Mouse (Mus musculus) adrenal gland, adult (tissue): ENCODE measurements around the gene Gm49027.
A peak's percentile ranks its signal among the peaks of the same experiment; 100 is the strongest.
"Not testable (repeated sequence)": the region's sequence is repeated elsewhere in the genome, so short reads cannot be mapped to it uniquely, and the experiment has no call there.

Source experiments
- DNase-seq, 2 experiments: peaks; one replicate each; pipeline ENCODE4 v3.0.0; 2022 to 2023; ENCODE audit warnings: low spot score in 1 of 2; ENCODE audit not compliant: inconsistent age in 2 of 2

Gene Gm49027

DNA sequence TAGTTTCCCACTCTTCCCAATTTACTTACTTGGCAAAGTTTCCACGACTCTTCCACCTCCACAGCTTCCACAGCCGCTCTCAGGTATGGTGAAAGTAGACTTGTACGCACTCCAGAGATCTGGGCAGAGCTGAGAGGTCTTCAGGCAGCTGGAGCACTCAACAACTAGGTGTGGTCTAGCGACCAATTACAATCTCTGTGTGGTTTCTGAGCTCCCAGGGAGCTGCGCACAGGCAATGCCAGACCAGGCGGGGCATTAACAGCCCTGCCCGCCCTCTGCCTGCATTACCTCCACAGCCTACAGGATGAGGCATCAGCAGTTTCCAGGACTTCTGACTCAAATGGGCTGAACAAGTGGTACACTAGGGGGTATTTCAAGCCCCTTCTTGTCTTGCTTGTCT is at the start of gene Gm49027:
TSS of gene Gm49027 (minus strand) at position 208 of the 400 bp plus-strand sequence.
- peak in 1 of 2 experiments; percentile 34 for DNase-seq

DNA sequence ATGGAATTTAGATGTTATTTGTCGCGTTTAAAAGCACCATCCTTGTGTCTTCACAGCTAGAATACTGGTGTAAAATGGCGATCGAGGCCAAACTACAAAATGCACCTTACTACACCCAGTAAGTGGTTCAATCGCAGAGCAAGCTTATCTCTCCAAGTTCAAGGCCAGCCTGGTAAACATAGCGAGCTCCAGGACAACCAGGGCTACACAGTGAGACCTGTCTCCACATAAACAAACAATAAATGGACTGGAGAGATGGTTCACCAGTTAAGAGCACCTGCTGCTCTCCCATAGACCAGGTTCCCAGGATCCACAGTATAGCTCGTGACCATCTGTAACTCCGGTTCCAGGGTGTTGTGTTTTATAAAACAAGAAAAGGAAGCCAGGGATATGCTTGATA is 48.1 kb upstream of the Gm49027 start:
- DNase-seq, result no peak

GRCm38 (mm10) chr5:123572357-123573186 is 47.3 kb upstream of the Gm49027 start, which contains the start of gene Vps33a:
Vps33a (minus strand) TSS chr5:123573038.
- DNase-seq, result peak; percentile 98 to 99

DNA sequence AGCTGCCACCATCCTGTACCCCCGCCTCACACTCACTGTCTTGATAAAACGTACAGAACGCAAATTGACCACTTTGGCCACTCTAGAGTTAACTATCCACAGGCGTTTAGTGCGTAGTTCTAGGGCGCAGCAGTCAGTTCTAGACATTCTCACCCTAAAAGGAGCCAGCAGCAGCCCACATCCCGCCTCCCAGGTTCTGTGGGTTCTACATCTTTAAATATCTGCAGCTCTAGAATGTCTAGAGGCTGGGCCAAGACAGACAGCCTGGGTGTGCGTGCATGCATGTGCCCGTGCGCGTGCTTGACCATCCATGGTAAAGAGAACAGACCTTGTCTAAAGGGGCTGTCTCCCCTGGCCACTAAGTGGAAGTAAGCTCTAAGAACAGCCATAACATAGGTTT is 35.8 kb upstream of the Gm49027 start:
- peak in 1 of 2 experiments; percentile 0 for DNase-seq

- DNase-seq, result peak in 1 of 2 experiments; percentile 1
Measured at GRCm38 (mm10) chr5:123559588-123559987, 34.3 kb upstream of the Gm49027 start.

DNA sequence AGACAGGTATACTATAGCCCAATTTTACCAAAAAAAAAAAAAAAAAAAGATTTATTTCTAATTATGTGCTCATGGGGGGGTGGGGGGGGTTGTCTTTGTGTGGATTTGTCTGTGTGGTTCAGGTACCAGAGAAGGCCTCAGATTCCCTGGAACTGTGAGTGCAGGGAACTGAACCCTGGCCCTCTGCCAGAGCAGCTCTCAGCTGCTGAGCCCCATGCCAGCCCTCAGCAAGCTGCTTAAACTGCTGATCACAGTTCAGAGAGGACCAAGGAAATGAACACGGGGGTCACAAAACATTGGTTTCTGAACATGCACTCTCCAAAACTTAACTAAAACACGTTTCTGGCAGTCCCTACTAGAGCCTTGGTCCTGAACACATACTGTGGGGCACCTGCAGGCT is 31.2 kb upstream of the Gm49027 start:
- DNase-seq, result peak; percentile 75 to 81

GRCm38 (mm10) chr5:123555693-123556092 is 30.4 kb upstream of the Gm49027 start:
- peak in 1 of 2 experiments; percentile 2 for DNase-seq

GRCm38 (mm10) chr5:123533801-123534200 is 8.5 kb upstream of the Gm49027 start:
- peak; percentile 63 to 81 for DNase-seq

DNA sequence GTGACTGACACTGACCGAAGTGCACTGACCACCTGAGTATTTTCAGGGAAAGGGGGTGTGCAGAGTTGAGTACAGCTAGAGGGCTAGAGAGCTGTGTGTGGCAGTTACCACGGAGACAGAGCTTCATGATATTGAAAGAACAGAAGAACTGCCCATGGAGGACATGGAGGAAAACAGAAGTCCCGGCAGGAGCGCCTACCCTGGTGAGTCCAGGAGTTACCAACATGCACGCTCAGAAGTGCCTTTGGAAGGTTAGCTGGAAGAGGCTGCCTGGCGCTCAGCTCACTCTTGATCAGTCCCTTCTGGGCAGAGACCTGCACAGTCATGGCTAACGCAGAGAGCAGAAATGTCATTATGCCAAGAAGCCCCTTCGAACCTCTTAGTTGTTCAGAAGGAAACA is 4.8 kb upstream of the Gm49027 start:
- DNase-seq, result peak; percentile 4 to 17

DNA sequence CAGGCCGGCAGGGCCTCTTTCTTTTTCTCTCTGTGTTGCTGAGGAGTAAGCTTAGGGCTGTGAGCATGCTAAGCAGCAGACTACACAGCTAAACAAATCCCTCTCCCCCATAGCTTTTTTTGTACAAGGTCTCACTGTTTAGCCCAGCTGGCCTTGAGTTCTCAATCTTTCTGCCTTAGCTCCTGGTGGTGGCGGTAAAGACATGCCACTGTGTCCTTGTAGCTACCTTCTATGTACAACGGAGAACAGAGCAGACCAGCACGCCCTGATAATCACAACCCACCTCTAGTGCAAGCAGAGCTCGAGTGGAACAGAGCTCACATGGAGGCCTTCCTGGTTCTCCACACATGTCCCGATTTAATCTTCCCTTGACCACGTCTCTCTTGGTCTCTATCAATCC is 3.4 kb upstream of the Gm49027 start:
- DNase-seq, result peak; percentile 48 to 75

GRCm38 (mm10) chr5:123525916-123526495 is 718 bp upstream of the Gm49027 start:
- DNase-seq, result peak in 1 of 2 experiments; percentile 19

DNA sequence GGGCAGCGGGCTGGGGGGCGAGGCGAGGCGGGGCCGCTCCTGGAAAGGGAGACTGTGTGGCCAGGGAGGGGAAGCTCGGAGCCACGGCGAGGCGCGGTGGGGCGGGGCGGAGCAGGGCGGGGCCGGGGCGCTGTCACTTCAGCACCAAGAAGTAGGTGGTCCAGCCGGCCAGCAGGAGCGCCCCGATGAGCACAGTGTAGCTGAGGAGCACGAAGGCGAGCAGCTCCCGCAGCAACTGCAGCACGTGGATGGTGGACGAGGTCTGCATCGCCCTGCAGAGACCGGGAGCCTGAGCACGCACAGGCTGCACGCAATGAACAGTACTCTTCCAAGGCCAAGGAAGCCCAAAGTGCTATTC is 916 bp downstream of the Gm49027 start:
- DNase-seq, result no peak

- peak; percentile 99 to 100 for DNase-seq
Measured at GRCm38 (mm10) chr5:123523692-123524392, 1.4 kb downstream of the Gm49027 start, which contains the start of gene Diablo. Diablo (minus strand) TSS chr5:123524176.

- DNase-seq, result no peak
Measured at GRCm38 (mm10) chr5:123522166-123522565, 3.1 kb downstream of the Gm49027 start.

GRCm38 (mm10) chr5:123521621-123522020 is 3.7 kb downstream of the Gm49027 start:
- no peak for DNase-seq

GRCm38 (mm10) chr5:123520666-123521065 is 4.6 kb downstream of the Gm49027 start:
- no peak for DNase-seq

DNA sequence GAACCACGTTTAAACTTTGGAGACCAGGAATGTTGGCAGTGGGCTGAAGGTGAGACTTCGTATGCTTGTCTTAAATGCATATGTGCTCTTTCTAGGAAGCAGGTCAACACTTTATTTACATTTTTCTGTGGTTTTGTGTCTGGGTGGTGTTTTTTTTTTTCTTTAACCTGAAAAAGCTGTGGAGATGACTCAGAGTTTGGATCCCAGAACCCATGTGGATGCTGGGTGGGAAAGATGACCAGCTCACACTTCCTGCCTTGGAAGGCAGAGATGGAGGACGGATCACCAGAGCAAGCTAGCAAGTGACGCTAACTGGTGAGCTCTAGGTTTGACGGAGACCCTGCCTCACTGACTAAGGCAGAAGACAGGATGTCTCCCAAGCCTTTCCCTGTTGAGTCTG is 10.4 kb downstream of the Gm49027 start:
- no peak for DNase-seq

DNA sequence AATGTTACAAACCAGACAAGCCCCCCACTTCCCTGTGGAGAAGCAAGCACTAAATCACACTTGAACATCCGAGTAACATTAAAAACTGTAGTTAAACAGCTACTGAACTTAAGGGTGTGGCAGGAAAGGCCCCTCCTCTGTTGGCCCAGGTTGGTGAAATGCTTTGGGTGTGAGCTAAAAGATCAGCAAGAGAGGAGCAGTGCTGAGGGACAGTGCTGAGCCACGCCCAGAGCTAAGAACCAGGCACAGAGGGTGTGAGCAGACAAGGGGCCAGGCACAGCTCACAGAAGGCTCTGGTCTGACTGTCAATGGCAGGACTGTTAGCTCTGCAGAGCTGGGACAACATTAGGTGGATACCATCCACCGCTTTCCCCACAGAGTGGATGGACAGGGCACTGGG is 13.2 kb downstream of the Gm49027 start:
- no peak for DNase-seq

DNA sequence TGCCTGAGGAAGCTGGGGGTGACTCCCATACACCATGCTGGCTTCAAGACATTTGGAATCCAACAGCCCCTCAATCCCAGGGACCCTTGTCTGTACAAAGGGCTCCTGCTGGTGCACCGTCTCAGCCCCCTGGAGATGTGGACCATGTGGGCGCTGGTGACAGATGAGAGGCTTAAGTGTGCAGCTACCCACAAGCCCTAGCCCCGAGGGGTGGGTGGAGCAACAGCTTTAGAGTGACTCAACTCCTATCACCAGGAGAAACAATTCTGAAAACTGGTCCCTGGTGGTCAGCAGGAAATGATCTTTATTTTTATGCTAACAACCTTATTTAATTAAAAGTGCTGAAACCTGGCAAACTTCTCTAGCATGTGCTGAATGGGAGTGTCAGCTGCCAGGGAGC is 13.9 kb downstream of the Gm49027 start:
- not testable (repeated sequence) for DNase-seq

DNA sequence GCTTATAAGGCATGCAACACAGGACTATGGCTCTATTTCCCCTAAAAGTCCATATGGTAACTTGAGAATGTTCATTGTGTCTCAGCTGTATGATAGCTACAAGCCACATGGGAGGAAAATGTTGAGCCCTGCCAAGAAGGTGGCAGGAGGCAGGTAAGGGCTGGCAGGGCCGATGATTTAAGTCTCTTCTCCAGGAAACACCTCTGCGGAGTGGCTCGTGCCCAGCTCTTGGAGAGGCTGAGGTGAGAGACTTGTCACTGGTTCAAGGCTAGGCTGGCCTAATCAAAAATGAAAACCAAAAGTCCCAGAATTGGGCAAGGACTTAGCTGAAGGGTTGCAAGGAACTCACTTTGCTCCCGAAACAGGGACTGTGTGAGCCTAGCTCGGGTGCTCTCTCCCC is 15.1 kb downstream of the Gm49027 start, which contains the start of gene B3gnt4:
TSS of gene B3gnt4 (plus strand) at position 301 of the 400 bp plus-strand sequence.
- no peak for DNase-seq

DNA sequence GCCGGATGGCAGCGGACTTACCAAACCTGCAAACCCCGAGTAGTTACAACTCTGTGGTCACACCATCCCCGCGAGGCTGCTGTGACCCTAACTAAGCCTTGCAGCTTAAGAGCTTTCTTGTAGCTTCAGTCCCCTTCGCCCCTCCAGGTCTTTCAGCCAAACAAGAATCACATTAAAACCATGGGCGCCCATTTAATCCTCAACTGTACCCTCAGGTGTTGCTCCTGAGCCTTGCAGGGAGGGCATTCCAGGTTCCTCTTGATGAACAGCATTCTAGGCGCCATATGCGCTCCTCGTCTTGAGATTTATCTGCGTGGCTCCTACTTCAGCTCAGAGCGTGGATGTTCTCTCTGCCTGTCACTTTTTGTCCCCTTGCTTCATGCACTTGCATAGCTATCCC is 16.4 kb downstream of the Gm49027 start:
- DNase-seq, result peak in 1 of 2 experiments; percentile 46
